Mouse (Mus musculus) stomach, embryonic 14.5 days (tissue): Measurements from ENCODE around the gene Fmo5. TPM values are rescaled to one million over a fixed set of nuclear protein-coding genes. Genes with fewer than 3 reads are reported as not detected.
A peak's percentile ranks its signal among the peaks of the same experiment; 100 is the strongest.

Experiments used
- ATAC-seq: fragments of 200-750 bp; cut with Nextera tagmentation; 2 replicates; pipeline ENCODE4 v1.8.0; 2017; ENCODE audit warnings: low read depth, moderate TSS enrichment; ENCODE audit not compliant: insufficient number of reproducible peaks, insufficient read depth, low FRiP score
- H3K27ac ChIP-seq: fragments of 300-500 bp; sonication (generic); 2 replicates; pipeline ENCODE4 v1.5.1; 2014; ENCODE audit warnings: mild to moderate bottlenecking, low read length, moderate library complexity, mixed read lengths
- H3K27me3 ChIP-seq: fragments of 300-500 bp; sonication (generic); 2 replicates; pipeline ENCODE4 v1.6.1; 2014; ENCODE audit warnings: low read length, control low read depth, mixed read lengths; ENCODE audit not compliant: control insufficient read depth, insufficient read depth
- H3K36me3 ChIP-seq: fragments of 300-500 bp; sonication (generic); 2 replicates; pipeline ENCODE4 v1.6.1; 2014; ENCODE audit warnings: mild to moderate bottlenecking, control low read depth, low read length, moderate library complexity, mixed read lengths; ENCODE audit not compliant: control insufficient read depth, insufficient read depth
- H3K4me1 ChIP-seq: fragments of 300-500 bp; sonication (generic); 2 replicates; pipeline ENCODE4 v1.6.1; 2014; ENCODE audit warnings: low read length, control low read depth, mixed read lengths; ENCODE audit not compliant: control insufficient read depth, insufficient read depth
- H3K4me2 ChIP-seq: fragments of 300-500 bp; sonication (generic); replicated peaks from 2 replicates; pipeline ENCODE4 v1.6.1; 2014; ENCODE audit warnings: low read depth, low read length, control low read depth
- H3K4me3 ChIP-seq: fragments of 300-500 bp; sonication (generic); 2 replicates; pipeline ENCODE4 v1.5.1; 2014; ENCODE audit warnings: low read depth, low read length, control low read depth
- H3K9ac ChIP-seq: fragments of 300-500 bp; sonication (generic); replicated peaks from 2 replicates; pipeline ENCODE4 v1.6.1; 2014; ENCODE audit warnings: low read depth, mild to moderate bottlenecking, control low read depth, low read length, moderate library complexity, mixed read lengths
- H3K9me3 ChIP-seq: fragments of 300-500 bp; sonication (generic); 2 replicates; pipeline ENCODE4 v1.6.1; 2016; ENCODE audit warnings: low read depth, low read length, control low read depth; ENCODE audit not compliant: control insufficient read depth
- WGBS: fragments of 180-500 bp; shearing (Covaris S2); extraction: QIAGEN DNeasy Blood & Tissue Kit; methylation state at CpG from one replicate; pipeline ENCODE4 v1.1.7; 2014; 5-methylcytosine and 5-hydroxymethylcytosine counted together
- polyA plus RNA-seq: library from polyadenylated mRNA; unstranded; fragments of >200 nt; fragmentation: Nextera tagmentation; extraction: Ambion mirVana; gene quantifications from 2 replicates; pipeline ENCODE4 v1.2.1, GENCODE M21; 2014

Fmo5 gene
- polyA plus RNA-seq = 2.9 and 3.4 TPM in 2 replicates

GRCm38 (mm10) chr3:97628391-97629001 lies at the start of gene Fmo5:
Gene Fmo5 (plus strand): TSS chr3:97628804.
- Histone ChIP-seq H3K9me3 (no peaks in the 10 kb centered on the region), H3K4me2 (peak within 1 kb of the TSS; percentile 56), H3K4me3 (peak within 1 kb of the TSS; percentile 44), H3K27me3 (no peaks in the 10 kb centered on the region), H3K4me1 (no peaks in the 10 kb centered on the region), H3K9ac (peak within 1 kb of the TSS; percentile 48; the same call in 1 of the 2 replicates), H3K27ac (no peak within 1 kb of the TSS), H3K36me3 (no peaks in the 10 kb centered on the region)
- peak; percentile 97 for ATAC-seq
- WGBS = 1% methylated on average over 18 of the region's 18 CpGs

GRCm38 (mm10) chr3:97585383-97586160 lies 43.0 kb upstream of the Fmo5 start:
- ATAC-seq = peak; percentile 69; the same call in 1 of the 2 replicates
- H3K27ac ChIP-seq = no peak overlapping the region
- no peaks in the 10 kb centered on the region for H3K4me1 ChIP-seq
- H3K27me3 ChIP-seq = no peaks in the 10 kb centered on the region
- H3K9me3 ChIP-seq = no peaks in the 10 kb centered on the region
- no peak overlapping the region for H3K4me3 ChIP-seq
- H3K9ac ChIP-seq = no peak overlapping the region
- H3K4me2 ChIP-seq = no peak overlapping the region
- WGBS = 58% methylated on average over 18 of the region's 18 CpGs
- peaks cover 2% of the 10 kb centered on the region for H3K36me3 ChIP-seq

- H3K9me3 ChIP-seq = no peaks in the 10 kb centered on the region
- 58% methylated on average over 9 of the region's 9 CpGs for WGBS
- H3K36me3 ChIP-seq = no peaks in the 10 kb centered on the region
- H3K4me2 ChIP-seq = no peak overlapping the region
- H3K27ac ChIP-seq = no peak overlapping the region
- no peak for ATAC-seq
- H3K27me3 ChIP-seq = no peaks in the 10 kb centered on the region
- no peaks in the 10 kb centered on the region for H3K4me1 ChIP-seq
- H3K9ac ChIP-seq = no peak overlapping the region
- no peak overlapping the region for H3K4me3 ChIP-seq
Measured at GRCm38 (mm10) chr3:97587656-97588055, 40.9 kb upstream of the Fmo5 start.

GRCm38 (mm10) chr3:97590699-97591098 lies 37.9 kb upstream of the Fmo5 start:
- H3K4me1 ChIP-seq = no peaks in the 10 kb centered on the region
- H3K27ac ChIP-seq = no peak overlapping the region
- no peak for ATAC-seq
- H3K27me3 ChIP-seq = no peaks in the 10 kb centered on the region
- no peaks in the 10 kb centered on the region for H3K9me3 ChIP-seq
- no peak overlapping the region for H3K4me2 ChIP-seq
- WGBS = 69% methylated on average over 8 of the region's 8 CpGs
- no peak overlapping the region for H3K9ac ChIP-seq
- H3K36me3 ChIP-seq = no peaks in the 10 kb centered on the region
- no peak overlapping the region for H3K4me3 ChIP-seq

- H3K27me3 ChIP-seq = no peaks in the 10 kb centered on the region
- no peaks in the 10 kb centered on the region for H3K9me3 ChIP-seq
- no peaks in the 10 kb centered on the region for H3K36me3 ChIP-seq
- no peaks in the 10 kb centered on the region for H3K4me1 ChIP-seq
- no peak overlapping the region for H3K4me3 ChIP-seq
- no peak overlapping the region for H3K27ac ChIP-seq
- no peak overlapping the region for H3K9ac ChIP-seq
- no peak overlapping the region for H3K4me2 ChIP-seq
- 91% methylated on average over 5 of the region's 5 CpGs for WGBS
- ATAC-seq = no peak
Measured at GRCm38 (mm10) chr3:97593089-97593488, 35.5 kb upstream of the Fmo5 start.

GRCm38 (mm10) chr3:97594140-97594539 lies 34.5 kb upstream of the Fmo5 start:
- H3K9me3 ChIP-seq = no peaks in the 10 kb centered on the region
- no peak overlapping the region for H3K4me3 ChIP-seq
- H3K27ac ChIP-seq = no peak overlapping the region
- H3K4me1 ChIP-seq = no peaks in the 10 kb centered on the region
- H3K27me3 ChIP-seq = no peaks in the 10 kb centered on the region
- H3K4me2 ChIP-seq = no peak overlapping the region
- no peaks in the 10 kb centered on the region for H3K36me3 ChIP-seq
- no peak overlapping the region for H3K9ac ChIP-seq
- WGBS = 87% methylated on average over 13 of the region's 13 CpGs
- ATAC-seq = no peak

GRCm38 (mm10) chr3:97595066-97595465 lies 33.5 kb upstream of the Fmo5 start:
- no peak overlapping the region for H3K27ac ChIP-seq
- H3K9ac ChIP-seq = no peak overlapping the region
- no peaks in the 10 kb centered on the region; the same call in 1 of the 2 replicates for H3K36me3 ChIP-seq
- no peaks in the 10 kb centered on the region for H3K4me1 ChIP-seq
- 85% methylated on average over 6 of the region's 6 CpGs for WGBS
- H3K27me3 ChIP-seq = no peaks in the 10 kb centered on the region
- no peak for ATAC-seq
- H3K4me2 ChIP-seq = no peak overlapping the region
- H3K4me3 ChIP-seq = no peak overlapping the region
- no peaks in the 10 kb centered on the region for H3K9me3 ChIP-seq

- no peaks in the 10 kb centered on the region; the same call in 1 of the 2 replicates for H3K36me3 ChIP-seq
- no peaks in the 10 kb centered on the region for H3K27me3 ChIP-seq
- WGBS = 48% methylated on average over 8 of the region's 8 CpGs
- H3K4me1 ChIP-seq = no peaks in the 10 kb centered on the region
- H3K4me3 ChIP-seq = no peak overlapping the region
- H3K27ac ChIP-seq = no peak overlapping the region
- no peak overlapping the region for H3K9ac ChIP-seq
- H3K4me2 ChIP-seq = no peak overlapping the region
- H3K9me3 ChIP-seq = no peaks in the 10 kb centered on the region
- 0 out of 2 replicates have a peak, but pooled peaks have one; percentile 53 for ATAC-seq
Measured at GRCm38 (mm10) chr3:97596796-97597195, 31.8 kb upstream of the Fmo5 start.
